Mouse (Mus musculus): Measurements from ENCODE around the gene Allc.
A peak's percentile ranks its signal among the peaks of the same experiment; 100 is the strongest.

Gene Allc

DNA sequence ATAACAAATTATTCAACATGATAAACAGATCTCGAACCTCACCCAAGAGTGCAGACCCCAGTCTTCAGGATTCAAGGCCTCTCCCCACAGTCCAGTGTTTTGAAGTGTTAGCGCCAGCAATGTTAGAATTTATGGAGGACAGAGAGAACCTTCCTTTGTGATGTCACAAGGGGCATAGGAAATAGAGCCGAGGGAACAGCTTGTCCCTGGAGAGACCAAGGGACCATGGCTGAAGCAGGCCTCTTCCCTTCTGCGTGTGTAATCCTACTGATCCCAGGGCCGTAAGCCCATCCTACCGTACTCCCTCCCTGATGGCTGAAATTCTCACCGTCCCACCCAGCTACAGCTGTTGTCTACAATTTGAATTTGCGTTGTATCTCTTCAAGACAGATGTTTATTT, at the start of gene Allc:
Allc (minus strand) TSS at position 101 of the 400 bp plus-strand sequence.
- DNase-seq (ENCODE audit: low spot score): no peak

DNA sequence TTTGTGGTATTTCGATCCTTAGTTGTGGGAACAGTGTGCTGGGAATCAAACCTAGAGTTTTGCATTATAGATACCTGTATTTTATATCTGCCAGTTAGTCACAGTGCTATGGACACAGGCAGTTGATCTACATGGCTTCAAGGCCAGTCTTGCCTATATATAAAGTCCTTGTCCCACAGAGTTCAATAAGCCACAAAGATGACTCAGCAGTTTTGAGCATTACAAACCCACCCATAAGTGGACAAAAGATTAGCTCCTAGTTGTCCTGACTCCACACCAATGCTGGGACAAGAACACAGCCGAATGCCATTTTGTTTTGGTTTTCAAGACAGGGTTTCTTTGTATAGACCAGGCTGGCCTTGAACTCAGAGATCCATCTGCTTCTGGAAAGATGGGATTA, 46.1 kb upstream of the Allc start:
- DNase-seq (ENCODE audit: low spot score): no peak

DNA sequence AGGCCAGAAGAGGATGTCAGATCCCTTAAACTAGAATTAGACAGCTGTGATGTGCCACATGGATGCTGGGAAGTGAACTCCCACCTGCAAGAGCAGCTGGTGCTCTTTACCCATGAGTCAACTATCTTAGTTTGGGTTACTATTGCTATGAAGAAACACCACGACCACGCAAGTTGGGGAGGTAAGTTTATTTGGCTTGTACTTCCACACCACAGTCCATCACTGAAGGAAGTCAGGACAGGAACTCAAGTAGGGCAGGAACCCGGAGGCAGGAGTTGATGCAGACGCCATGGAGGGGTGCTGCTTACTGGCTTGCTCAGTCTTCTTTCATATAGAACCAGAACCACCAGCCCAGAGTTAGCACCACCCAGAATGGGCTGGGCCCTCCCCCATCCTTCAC, 44.8 kb upstream of the Allc start:
- DNase-seq (ENCODE audit: low spot score): no peak

DNA sequence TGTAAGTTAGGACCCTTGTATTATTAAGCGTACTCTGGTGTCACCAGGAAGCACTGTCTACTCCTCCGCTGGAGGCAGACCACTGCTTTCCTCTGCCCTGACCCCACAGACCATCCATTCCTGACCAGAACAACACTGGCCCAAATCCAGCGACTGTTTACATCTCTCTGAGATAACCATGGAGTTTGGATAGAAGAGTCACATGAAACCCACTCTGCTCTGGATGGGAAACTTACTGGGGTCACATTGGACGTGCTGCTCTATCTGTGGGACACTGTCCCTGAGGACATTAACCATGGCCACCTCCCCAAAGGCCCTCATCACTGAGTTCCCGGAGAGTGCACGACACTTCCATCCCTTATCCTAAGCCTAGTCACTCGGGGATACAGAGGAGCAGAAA, 43.1 kb upstream of the Allc start:
- no peak for DNase-seq (ENCODE audit: low spot score)

DNA sequence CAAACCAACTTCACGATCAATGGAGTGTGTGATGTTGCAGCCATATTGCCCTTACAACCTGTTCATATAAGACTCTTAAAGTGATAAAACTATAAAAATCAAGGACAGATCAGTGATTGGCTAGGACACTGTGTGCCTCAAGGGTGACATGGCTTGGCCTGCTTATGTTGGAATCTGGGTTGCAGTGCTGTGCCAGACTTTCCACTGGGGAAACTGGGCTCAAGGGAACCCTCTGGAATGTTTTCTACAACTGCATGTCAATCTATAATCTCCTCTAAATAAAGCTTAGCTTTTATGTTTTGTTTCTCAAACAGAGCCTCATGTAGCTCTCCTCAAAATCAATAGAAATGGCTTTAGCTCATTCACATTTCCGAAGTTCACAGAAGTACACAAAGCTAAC, 41.9 kb upstream of the Allc start:
- DNase-seq (ENCODE audit: low spot score): no peak

DNA sequence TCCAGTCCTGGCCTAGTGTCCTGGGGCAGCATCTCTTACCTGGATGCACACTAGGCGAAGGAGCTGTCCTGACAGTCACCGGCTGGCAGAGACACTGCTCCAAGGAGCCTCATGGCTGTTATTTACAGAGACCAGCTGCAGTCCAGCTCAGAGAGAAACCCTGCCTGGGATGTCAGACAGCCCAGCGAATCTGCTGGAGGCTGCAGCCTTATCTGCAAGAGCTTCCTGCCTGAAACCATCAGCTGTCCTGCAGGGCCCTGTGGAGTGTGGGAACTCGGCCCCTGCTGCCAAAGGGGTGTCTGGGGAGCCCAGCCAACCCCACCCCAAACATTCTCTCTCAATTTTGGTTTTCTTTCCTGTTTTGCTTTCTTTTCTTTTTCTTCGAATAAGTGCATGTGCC, 40.9 kb upstream of the Allc start, which contains the start of gene Colec11:
Colec11 (minus strand) TSS at position 183 of the 400 bp plus-strand sequence.
- no peak for DNase-seq (ENCODE audit: low spot score)

DNA sequence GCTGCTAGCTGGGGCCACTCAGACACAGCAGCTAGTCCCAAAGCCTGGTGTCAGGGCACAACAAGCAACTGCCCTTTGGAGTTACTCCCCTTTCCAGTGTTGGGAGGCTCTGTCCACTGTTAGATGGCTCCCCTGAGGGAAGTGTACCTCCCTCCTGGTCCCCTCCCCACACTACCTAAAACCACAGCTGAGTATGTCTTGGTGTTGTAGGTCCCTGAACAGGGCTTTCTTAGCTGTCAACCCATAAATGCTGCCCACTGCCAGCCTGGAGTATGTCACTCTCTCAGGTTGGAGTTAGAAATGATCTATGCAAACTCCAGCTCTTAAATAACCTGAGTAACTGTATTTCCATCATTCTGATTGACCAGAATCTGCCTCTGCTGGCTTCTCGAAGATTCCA, 40.3 kb upstream of the Allc start:
- no peak for DNase-seq (ENCODE audit: low spot score)

DNA sequence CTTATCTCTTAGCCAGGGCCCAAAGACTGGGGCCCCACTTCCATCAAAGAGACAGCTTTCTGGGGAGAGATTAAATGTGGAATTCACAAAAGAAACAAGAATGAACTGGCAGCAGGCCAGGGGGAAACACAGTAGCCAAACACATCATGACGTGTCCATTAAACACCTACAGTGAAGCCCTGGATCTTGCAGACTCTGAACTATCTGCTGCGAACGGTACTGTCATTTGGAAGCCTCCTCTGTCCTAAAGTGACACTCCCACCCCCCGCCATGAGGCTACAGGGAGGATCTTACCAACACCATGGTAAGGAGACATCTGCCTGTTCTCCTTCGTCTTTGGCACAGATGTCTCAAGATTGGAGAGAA, 39.8 kb upstream of the Allc start:
- no peak for DNase-seq (ENCODE audit: low spot score)

DNA sequence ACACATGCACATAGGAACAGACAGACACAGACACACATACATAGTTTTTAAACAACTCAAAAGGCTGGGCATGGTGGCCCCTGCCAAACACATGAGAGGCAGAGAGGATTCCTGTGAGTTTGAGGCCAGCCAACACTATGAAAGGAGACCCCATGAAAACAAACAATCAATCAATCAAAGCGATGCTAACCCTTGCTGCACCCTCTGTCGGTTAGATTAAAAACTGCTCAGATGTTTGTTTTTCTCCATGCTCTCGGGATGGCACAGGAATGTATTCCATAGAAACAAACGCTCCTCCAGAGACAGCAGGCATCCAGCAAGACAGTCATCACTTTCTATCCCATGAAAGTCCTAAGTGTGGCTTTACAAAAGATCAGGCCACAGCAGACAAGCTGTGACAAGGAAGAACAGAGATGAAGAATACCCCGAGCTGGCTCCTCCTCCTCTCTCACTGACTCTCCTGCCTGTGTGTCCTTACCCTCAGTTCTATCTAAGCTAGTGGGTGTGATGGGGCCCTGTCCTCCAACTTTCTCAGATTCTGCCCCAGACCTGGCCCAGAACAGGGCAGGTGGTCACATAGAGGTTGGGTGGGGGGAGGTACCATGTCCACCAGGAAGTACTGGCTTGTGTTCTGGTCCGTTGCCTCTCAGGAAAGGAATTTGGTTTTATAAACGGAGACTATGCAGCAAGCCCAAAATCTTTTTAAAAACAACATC, 39.3 kb upstream of the Allc start:
- DNase-seq (ENCODE audit: low spot score): no peak

DNA sequence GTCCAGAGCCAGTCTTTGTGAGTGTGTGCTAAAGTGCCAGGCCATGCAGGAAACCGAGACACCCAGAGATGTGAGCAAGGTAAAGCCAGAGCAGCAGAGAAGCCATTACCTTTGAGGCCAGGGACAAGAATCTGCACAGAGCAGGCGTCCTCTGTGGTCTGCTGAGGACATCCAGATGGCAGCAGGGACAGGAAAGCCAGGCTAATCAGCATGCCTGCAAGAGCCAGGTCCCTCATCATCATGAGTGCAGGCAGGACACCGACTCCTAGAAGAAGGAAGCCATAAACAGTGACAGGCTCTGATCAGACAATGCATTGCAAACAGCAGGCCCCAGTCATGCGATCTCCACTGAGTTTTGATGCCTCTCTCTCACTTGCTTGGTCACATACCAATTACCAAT, 35.0 kb upstream of the Allc start:
- no peak for DNase-seq (ENCODE audit: low spot score)

DNA sequence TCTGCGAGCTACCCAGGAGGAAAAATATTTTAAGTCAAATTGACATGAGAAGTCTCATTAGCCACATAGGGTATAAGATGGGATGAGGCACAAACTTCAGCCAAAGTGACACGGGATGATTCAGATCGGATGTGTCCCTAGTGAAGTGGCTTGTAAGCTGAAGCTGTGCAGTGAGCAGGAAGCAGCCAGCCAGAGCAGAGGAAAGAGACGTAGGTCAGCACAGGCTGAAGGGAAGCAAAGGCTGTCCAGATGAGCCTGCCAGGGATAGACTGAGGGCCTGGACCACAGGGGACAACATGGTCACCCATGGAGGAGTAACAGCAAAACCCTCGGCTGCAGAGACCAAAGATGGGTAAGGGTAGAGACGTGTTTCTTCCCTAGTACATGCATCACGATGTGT, 32.1 kb upstream of the Allc start:
- DNase-seq (ENCODE audit: low spot score): no peak

DNA sequence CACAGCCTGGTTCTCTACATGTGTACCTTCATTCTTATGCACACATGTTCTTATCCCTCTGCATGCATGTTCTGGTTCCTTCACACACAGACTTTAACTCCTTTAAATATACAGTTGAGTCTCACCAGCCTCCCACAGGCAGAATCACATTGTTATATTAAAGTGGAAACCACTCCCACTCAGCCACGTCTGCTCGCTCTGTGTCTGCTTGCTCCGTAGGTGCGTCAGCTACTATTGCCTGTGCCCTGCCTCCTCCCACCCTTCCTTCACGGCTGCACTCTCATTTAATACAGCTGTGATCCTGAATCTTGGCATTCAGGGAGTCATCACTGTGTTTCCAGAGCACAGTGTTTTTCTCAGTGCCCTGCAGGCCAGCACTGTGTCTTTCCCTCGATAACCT, 30.1 kb upstream of the Allc start:
- DNase-seq (ENCODE audit: low spot score): no peak

DNA sequence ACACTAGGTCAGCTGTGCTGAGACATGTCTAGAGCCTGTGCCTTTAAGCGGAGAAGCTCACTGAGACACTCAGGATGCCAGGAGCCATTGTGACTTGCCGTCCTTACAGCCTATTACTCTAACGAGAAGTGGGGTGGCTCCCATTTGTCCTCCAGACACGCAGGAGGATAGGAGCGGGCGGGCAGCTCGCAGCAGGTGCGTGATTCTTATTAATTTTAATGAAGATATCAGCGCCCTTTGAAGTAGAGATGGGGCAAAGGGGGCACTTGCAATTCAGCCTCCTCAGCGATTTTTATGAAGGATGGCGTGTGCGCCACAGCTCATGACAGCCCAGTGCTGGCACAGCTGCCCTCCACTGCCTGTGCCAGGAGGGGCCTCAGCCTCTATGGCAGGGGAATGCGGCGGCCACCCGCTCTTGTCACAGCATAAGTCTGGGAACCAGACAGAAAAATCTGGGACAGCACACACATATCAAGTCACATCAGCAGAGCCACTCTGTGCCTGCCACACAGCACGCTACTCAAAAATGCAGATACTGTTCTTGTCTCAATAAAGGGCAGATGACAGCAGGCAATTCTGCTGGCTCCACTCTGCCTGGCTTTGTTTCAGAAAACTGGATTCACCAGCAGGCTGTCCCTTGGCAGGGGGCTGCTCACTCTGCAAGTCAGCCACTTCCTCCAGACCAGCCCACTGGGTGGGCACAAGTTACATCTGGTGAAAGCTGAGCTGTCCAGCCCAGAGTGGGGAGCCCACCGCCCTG, 25.4 kb upstream of the Allc start:
- no peak for DNase-seq (ENCODE audit: low spot score)

DNA sequence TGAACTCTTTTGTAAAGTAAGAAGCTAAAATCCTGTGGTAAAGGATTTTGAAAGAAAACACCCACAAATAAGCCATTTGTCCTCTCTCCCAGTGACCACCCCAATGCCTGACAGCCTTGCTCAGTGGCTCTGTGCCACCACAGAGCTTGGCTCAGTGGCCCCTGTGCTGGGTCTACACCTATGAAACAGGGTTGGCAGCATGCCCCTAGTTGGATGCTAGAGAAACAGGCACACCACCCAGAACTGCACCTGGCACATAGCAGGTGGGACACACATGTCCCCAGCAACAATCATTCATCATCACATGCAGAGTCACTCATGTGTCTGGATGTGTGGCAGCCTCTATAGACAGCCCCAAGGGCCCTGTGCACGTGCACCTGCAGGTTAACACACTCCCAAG, 21.2 kb upstream of the Allc start:
- no peak for DNase-seq (ENCODE audit: low spot score)

DNA sequence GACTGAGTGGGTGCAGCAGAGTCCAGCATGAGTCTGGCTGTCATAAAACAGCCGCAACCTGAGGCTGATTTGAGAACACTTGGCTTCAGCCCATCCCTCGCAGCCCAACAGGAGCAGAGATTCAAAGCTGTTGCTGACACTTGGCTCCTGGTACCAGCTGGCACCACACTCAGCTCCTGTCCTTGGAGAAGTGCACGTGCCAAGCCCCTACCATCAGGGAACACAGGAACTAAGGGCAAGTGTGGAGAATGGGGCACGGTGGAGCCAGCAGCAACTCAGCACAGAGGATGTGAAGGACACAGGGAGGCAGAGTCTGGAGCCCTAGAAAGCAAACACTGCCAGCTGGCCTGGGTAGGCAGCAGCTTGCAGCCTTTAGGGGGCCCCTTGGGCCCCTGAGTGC, 19.9 kb upstream of the Allc start:
- peak; percentile 59 for DNase-seq (ENCODE audit: low spot score)

DNA sequence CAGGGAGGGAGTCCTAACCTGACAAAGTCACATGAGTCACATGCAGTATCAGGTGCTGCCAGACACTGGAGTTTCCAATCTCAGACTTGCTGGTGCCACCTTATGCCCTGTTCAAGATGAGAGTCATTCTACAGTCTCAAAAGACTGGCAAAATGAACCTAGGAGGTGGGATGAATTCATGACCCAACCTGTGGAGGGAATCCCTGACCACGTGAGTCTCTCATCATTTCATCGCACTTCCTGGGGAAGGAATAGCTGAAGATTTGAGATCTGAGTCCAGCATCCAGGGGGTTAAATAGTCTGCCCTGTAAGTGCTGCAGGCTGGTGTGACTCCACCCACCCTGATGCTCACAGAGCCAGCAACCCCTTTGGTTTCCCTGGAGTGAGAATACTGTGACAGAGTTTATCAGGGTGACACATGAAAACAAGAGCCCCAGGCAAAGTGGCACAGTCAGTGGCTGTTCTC, 16.2 kb upstream of the Allc start:
- DNase-seq (ENCODE audit: low spot score): no peak

DNA sequence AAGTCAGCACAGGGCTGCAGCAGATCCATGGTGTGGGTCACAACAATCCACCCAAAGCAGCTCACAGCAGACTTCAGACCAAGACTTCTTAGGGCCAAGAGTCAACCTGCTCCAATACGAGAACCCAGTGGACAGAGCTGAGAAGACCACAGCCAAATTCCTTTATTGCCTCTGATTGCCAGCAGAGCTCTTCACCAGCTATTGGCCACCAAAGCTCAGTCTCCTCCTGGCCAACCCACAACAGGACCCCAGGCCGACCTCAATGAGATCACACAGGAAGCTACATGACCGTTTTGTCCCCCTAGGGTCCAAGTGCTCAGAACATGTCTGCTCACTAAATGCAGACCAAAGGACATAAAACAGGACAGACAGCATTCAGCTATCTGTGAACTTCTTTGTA, 15.8 kb upstream of the Allc start:
- no peak for DNase-seq (ENCODE audit: low spot score)

DNA sequence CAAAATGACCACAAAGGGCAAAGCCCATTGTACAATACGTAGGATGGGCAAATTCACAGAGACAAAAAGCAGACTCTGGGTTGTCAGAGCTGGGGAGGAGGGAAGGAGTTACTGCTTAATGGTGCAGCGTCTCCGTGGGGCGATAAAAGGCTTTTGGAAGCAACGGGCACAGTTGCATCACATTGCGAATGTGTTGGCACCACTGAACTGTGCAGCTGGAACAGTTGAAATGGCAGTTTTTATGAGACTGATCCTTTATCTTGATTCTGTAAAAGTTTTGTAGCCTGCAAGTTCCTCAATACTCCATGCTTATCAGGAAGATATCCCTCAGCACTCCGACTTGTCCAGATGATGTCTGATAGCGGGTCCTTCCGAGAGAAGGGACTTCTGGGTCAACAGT, 15.4 kb upstream of the Allc start:
- no peak for DNase-seq (ENCODE audit: low spot score)

DNA sequence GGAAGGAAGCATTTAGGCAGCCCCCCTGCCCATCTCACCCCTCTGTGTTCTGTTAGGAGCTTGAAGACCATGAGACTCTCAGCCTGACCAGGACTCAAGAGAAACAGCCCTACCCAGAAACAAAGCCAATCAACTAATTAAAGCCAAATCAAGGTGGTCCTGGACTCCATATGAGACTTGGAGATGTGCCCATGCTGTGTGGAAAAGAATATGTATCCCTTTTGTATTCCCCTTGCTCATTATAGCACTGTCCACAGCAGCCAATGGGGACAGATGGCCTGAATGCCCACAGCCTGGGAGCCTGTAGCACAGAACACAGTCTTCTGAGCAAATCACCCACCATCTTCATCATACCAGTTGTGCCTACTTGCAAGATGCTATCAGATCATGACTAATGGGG, 14.5 kb upstream of the Allc start:
- DNase-seq (ENCODE audit: low spot score): no peak

DNA sequence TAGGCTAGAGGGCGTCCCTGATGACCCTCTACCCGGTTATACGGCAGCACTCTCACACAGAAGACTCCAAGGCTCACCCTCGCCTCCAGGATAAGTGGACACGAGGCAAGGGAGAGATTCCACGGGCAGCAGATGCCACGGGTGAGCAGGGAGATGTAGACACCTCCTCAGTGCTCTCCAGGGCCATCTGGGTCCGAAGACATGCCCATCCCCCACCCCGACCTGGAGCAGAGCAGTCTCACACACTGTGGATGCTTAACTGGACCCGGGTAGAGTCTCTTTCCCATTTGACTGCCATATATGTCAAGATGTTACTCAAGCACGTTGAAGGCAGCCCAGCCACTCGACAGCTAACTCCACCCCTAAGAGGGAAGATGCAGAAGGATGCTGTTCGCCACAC, 8.1 kb upstream of the Allc start:
- DNase-seq (ENCODE audit: low spot score): no peak

DNA sequence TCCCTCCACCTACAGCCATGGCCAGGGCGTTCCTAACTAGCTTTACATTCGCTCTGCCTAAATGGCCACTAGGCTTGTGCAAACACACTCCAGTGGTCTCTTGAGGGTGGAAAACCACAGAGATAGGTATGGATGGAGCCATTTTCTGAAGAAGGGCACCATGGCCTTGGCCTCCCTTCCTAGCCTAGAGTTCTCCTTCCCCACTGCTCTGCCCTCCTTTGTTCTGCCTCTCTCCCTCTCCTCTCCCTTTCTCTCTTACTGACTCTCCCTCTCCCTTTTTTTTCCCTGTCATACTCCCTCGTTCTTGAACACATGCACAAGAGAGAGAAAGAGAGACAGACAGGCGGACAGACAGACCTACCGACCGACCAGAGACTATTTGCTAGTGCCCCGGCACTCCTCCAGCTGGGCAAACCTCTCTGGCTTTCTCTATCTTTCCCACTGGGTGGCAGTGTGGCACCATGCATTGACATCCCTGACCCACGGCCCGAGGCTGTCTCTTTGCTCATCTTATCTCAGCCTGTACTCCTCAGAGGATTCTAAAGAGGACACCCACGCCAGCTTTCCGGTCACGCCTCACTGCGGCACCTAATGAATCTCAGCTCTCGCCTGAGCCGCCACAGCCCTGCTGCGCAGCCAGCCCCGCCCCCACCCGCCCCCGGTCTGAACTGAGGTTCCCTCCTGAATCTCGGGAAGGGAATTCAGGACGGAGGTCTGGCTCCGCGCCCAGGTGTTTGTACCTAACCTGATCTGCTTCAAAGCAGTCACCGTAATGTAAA, 7.0 kb upstream of the Allc start:
- DNase-seq (ENCODE audit: low spot score): peak; percentile 79

DNA sequence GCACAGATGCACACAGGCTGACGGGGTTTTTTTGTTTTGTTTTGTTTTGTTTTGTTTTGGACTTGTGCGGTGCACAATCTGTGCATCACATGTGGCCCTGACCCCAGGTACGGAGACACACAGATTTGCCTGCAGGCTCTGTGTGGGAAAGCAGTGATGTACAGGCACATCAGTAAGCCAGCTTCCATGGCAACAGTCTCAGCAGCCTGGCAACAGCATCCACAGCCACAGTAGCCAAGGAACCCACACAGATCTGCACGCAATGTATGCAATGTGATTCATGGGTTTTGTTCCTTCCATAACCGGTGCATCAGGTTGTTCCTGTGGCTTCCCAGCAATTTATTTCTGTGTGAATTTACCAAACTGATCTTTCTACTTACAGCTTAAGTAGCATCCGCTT, 5.6 kb upstream of the Allc start:
- no peak for DNase-seq (ENCODE audit: low spot score)

DNA sequence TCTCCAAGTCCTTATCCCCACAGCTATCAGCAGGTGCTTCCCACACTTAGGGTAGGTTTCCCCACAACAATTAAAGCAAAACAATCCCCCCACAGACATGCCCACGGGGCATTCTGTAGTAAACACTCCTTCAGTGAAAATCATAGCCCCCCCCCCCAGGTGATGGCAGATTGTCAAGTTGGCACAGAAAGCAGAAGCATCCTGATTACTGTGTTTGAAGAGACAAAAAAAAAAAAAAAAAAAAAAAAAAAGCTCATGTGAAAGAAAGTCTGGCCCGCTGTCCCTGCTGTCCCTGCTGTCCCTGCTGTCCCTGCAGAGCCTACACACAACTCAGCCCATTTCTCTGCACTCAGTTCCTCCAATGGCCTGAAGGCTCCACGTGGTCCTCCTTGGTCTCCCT, 1.7 kb upstream of the Allc start:
- no peak for DNase-seq (ENCODE audit: low spot score)
